Mouse (Mus musculus) intestine, postnatal 0 days (tissue): Measurements from ENCODE around the gene Zdhhc1. TPM values are rescaled to one million over a fixed set of nuclear protein-coding genes. Genes with fewer than 3 reads are reported as not detected.

ENCODE experiments used
- ATAC-seq: fragments of 200-750 bp; cut with Nextera tagmentation; 2 replicates; pipeline ENCODE4 v1.8.0; 2017; ENCODE audit warnings: mild to moderate bottlenecking, moderate TSS enrichment, moderate library complexity
- H3K27ac ChIP-seq: fragments of 300-500 bp; sonication (generic); 2 replicates; pipeline ENCODE4 v1.5.1; 2014; ENCODE audit warnings: mild to moderate bottlenecking, low read depth, low read length, moderate library complexity
- H3K27me3 ChIP-seq: fragments of 300-500 bp; sonication (generic); replicated peaks from 2 replicates; pipeline ENCODE4 v1.6.1; 2014; ENCODE audit warnings: low read length, mixed read lengths; ENCODE audit not compliant: control insufficient read depth, insufficient read depth
- H3K36me3 ChIP-seq: fragments of 300-500 bp; sonication (generic); 2 replicates; pipeline ENCODE4 v1.6.1; 2014; ENCODE audit warnings: mild to moderate bottlenecking, moderate library complexity; ENCODE audit not compliant: control insufficient read depth, insufficient read depth
- H3K4me1 ChIP-seq: fragments of 300-500 bp; sonication (generic); replicated peaks from 2 replicates; pipeline ENCODE4 v1.6.1; 2014; ENCODE audit warnings: antibody characterized with exemption, low read length, mixed read lengths; ENCODE audit not compliant: control insufficient read depth, insufficient read depth
- H3K4me2 ChIP-seq: fragments of 300-500 bp; sonication (generic); replicated peaks from 2 replicates; pipeline ENCODE4 v1.6.1; 2014; ENCODE audit warnings: low read depth, mild to moderate bottlenecking, moderate library complexity
- H3K4me3 ChIP-seq: fragments of 300-500 bp; sonication (generic); 2 replicates; pipeline ENCODE4 v1.5.1; 2014; ENCODE audit warnings: low read depth, low read length
- H3K9ac ChIP-seq: fragments of 300-500 bp; sonication (generic); 2 replicates; pipeline ENCODE4 v1.6.1; 2014; ENCODE audit warnings: mild to moderate bottlenecking, low read depth, low read length
- H3K9me3 ChIP-seq: fragments of 300-500 bp; sonication (generic); 2 replicates; pipeline ENCODE4 v1.6.1; 2016; ENCODE audit warnings: mixed run types; ENCODE audit not compliant: control insufficient read depth
- CTCF ChIP-seq: sonication (generic); IDR thresholded peaks from 2 replicates; pipeline ENCODE4 v1.5.1; 2016; ENCODE audit warnings: low read depth, mild to moderate bottlenecking, control low read depth, antibody characterized with exemption, moderate library complexity
- WGBS: fragments of 180-500 bp; shearing (Covaris S2); extraction: QIAGEN DNeasy Blood & Tissue Kit; methylation state at CpG from one replicate; pipeline ENCODE4 v1.1.7; 2014; 5-methylcytosine and 5-hydroxymethylcytosine counted together
- polyA plus RNA-seq: library from polyadenylated mRNA; unstranded; fragments of >200 nt; fragmentation: Nextera tagmentation; extraction: Ambion mirVana; gene quantifications from 2 replicates; pipeline ENCODE4 v1.2.1, GENCODE M21; 2015

The Zdhhc1 gene
- polyA plus RNA-seq, result 6.4 and 7.1 TPM in 2 replicates

- H3K27ac ChIP-seq, result peak within 1 kb of the TSS; percentile 66
- H3K9me3 ChIP-seq, result no peaks in the 10 kb centered on the region
- peak; percentile 80 for TF ChIP-seq CTCF
- 1% methylated on average over 68 of the region's 68 CpGs for WGBS
- H3K4me2 ChIP-seq, result peak within 1 kb of the TSS; percentile 89
- ATAC-seq, result peak; percentile 85
- H3K27me3 ChIP-seq, result no peaks in the 10 kb centered on the region
- H3K4me1 ChIP-seq, result no peaks in the 10 kb centered on the region; the same call in 1 of the 2 replicates
- H3K4me3 ChIP-seq, result peak within 1 kb of the TSS; percentile 79
- H3K36me3 ChIP-seq, result no peaks in the 10 kb centered on the region
- H3K9ac ChIP-seq, result peak within 1 kb of the TSS; percentile 87
These were observed at the start of gene Zdhhc1 for GRCm38 (mm10) chr8:105496439-105497180. Gene Zdhhc1 (minus strand): TSS chr8:105496902.

GRCm38 (mm10) chr8:105545249-105545648 lies 48.5 kb upstream of the Zdhhc1 start:
- WGBS, result 69% methylated on average over 3 of the region's 3 CpGs
- Histone ChIP-seq H3K9me3 (no peaks in the 10 kb centered on the region), H3K9ac (no peak overlapping the region), H3K4me3 (no peak overlapping the region), H3K36me3 (no peaks in the 10 kb centered on the region; the same call in 1 of the 2 replicates), H3K27ac (no peak overlapping the region), H3K4me1 (peaks cover 10% of the 10 kb centered on the region; the same call in 1 of the 2 replicates), H3K4me2 (no peak overlapping the region), H3K27me3 (no peaks in the 10 kb centered on the region)
- TF ChIP-seq CTCF, result no peak
- ATAC-seq, result no peak

- WGBS, result 42% methylated on average over 7 of the region's 7 CpGs
- ATAC-seq, result no peak
- H3K9ac ChIP-seq, result 0 out of 2 replicates have a peak overlapping the region, but pooled peaks have one; percentile 23
These were observed 48.0 kb upstream of the Zdhhc1 start for GRCm38 (mm10) chr8:105544544-105545205.

GRCm38 (mm10) chr8:105543703-105544102 lies 47.0 kb upstream of the Zdhhc1 start:
- no peak for TF ChIP-seq CTCF
- Histone ChIP-seq H3K9ac (0 out of 2 replicates have a peak overlapping the region, but pooled peaks have one; percentile 11), H3K4me1 (peaks cover 6% of the 10 kb centered on the region; the same call in 1 of the 2 replicates), H3K9me3 (no peaks in the 10 kb centered on the region), H3K36me3 (peaks cover 11% of the 10 kb centered on the region), H3K27me3 (no peaks in the 10 kb centered on the region), H3K27ac (no peak overlapping the region), H3K4me2 (no peak overlapping the region), H3K4me3 (no peak overlapping the region)
- 10% methylated on average over 1 of the region's 1 CpGs for WGBS
- no peak for ATAC-seq

More at GRCm38 (mm10) chr8:105544544-105545205, 48.0 kb upstream of the Zdhhc1 start:
- Histone ChIP-seq H3K36me3 (peaks cover 1% of the 10 kb centered on the region; the same call in 1 of the 2 replicates), H3K4me2 (no peak overlapping the region), H3K27me3 (no peaks in the 10 kb centered on the region), H3K4me1 (peaks cover 8% of the 10 kb centered on the region; the same call in 1 of the 2 replicates), H3K27ac (no peak overlapping the region), H3K4me3 (no peak overlapping the region), H3K9me3 (no peaks in the 10 kb centered on the region)
- no peak for TF ChIP-seq CTCF

- 90% methylated on average over 2 of the region's 2 CpGs for WGBS
These were observed 46.1 kb upstream of the Zdhhc1 start for GRCm38 (mm10) chr8:105542808-105543207.

GRCm38 (mm10) chr8:105542032-105542656 lies 45.4 kb upstream of the Zdhhc1 start:
- Histone ChIP-seq H3K9ac (no peak overlapping the region), H3K36me3 (peaks cover 27% of the 10 kb centered on the region), H3K9me3 (no peaks in the 10 kb centered on the region), H3K4me3 (no peak overlapping the region), H3K27ac (no peak overlapping the region), H3K4me1 (peaks cover 6% of the 10 kb centered on the region; the same call in 1 of the 2 replicates), H3K4me2 (no peak overlapping the region), H3K27me3 (no peaks in the 10 kb centered on the region)
- WGBS, result 88% methylated on average over 3 of the region's 3 CpGs
- no peak for ATAC-seq
- TF ChIP-seq CTCF, result no peak

More at GRCm38 (mm10) chr8:105542808-105543207, 46.1 kb upstream of the Zdhhc1 start:
- no peaks in the 10 kb centered on the region for H3K27me3 ChIP-seq
- H3K4me1 ChIP-seq, result peaks cover 6% of the 10 kb centered on the region; the same call in 1 of the 2 replicates
- no peak overlapping the region for H3K9ac ChIP-seq
- no peak for ATAC-seq
- H3K27ac ChIP-seq, result no peak overlapping the region
- no peak for TF ChIP-seq CTCF
- no peak overlapping the region for H3K4me2 ChIP-seq
- peaks cover 20% of the 10 kb centered on the region for H3K36me3 ChIP-seq
- no peak overlapping the region for H3K4me3 ChIP-seq
- no peaks in the 10 kb centered on the region for H3K9me3 ChIP-seq
